Mouse (Mus musculus) midbrain, embryonic 10.5 days (tissue): ENCODE results near the gene Tbc1d2. TPM values are rescaled to one million over a fixed set of nuclear protein-coding genes. Genes with fewer than 3 reads are reported as not detected.
"Not testable (repeated sequence)": the region's sequence is repeated elsewhere in the genome, so short reads cannot be mapped to it uniquely, and the experiment has no call there.

Experiments
- DNase-seq: peaks from one replicate; pipeline ENCODE4 v3.0.0-alpha.2; 2017; ENCODE audit warnings: low spot score
- H3K27ac ChIP-seq: fragments of 300-500 bp; sonication (generic); replicated peaks from 2 replicates; pipeline ENCODE4 v1.5.1; 2016; ENCODE audit warnings: mild to moderate bottlenecking
- H3K27me3 ChIP-seq: fragments of 300-500 bp; sonication (generic); 2 replicates; pipeline ENCODE4 v1.6.1; 2016; ENCODE audit warnings: low read depth, mild to moderate bottlenecking; ENCODE audit not compliant: poor library complexity, severe bottlenecking
- H3K36me3 ChIP-seq: fragments of 300-500 bp; sonication (generic); 2 replicates; pipeline ENCODE4 v1.6.1; 2016; ENCODE audit warnings: mild to moderate bottlenecking, moderate library complexity
- H3K4me1 ChIP-seq: fragments of 300-500 bp; sonication (generic); 2 replicates; pipeline ENCODE4 v1.6.1; 2016
- H3K4me3 ChIP-seq: fragments of 300-500 bp; sonication (generic); 2 replicates; pipeline ENCODE4 v1.5.1; 2016; ENCODE audit warnings: mild to moderate bottlenecking, moderate library complexity
- H3K9me3 ChIP-seq: fragments of 300-500 bp; sonication (generic); replicated peaks from 2 replicates; pipeline ENCODE4 v1.6.1; 2016; ENCODE audit warnings: mild to moderate bottlenecking
- WGBS: fragments of 180-500 bp; shearing (Covaris S2); methylation state at CpG from one replicate; pipeline ENCODE4 v1.1.7; 2016; 5-methylcytosine and 5-hydroxymethylcytosine counted together
- polyA plus RNA-seq: library from polyadenylated mRNA; unstranded; fragments of >200 nt; fragmentation: Nextera tagmentation; extraction: Ambion mirVana; gene quantifications from 2 replicates; pipeline ENCODE4 v1.2.1, GENCODE M21; 2016

Gene Tbc1d2
- polyA plus RNA-seq, 1 experiment from 2014 or later, result 0.65 TPM

GRCm38 (mm10) chr4:46597286-46597961, 52.6 kb downstream of the Tbc1d2 start:
- Histone ChIP-seq H3K36me3 (no peaks in the 10 kb centered on the region), H3K4me1 (peaks cover 21% of the 10 kb centered on the region), H3K27me3 (peaks cover 56% of the 10 kb centered on the region), H3K4me3 (no peak overlapping the region), H3K9me3 (no peaks in the 10 kb centered on the region), H3K27ac (no peak overlapping the region)
- 72% methylated on average over 11 of the region's 11 CpGs for WGBS
- DNase-seq, result no peak

- peaks cover 46% of the 10 kb centered on the region for H3K27me3 ChIP-seq
- no peak overlapping the region for H3K27ac ChIP-seq
- no peak for DNase-seq
- peaks cover 18% of the 10 kb centered on the region for H3K4me1 ChIP-seq
- WGBS, result 84% methylated on average over 6 of the region's 6 CpGs
- H3K4me3 ChIP-seq, result no peak overlapping the region
- no peaks in the 10 kb centered on the region for H3K36me3 ChIP-seq
- no peaks in the 10 kb centered on the region for H3K9me3 ChIP-seq
These were observed 53.6 kb downstream of the Tbc1d2 start for GRCm38 (mm10) chr4:46596398-46596797.

GRCm38 (mm10) chr4:46594131-46594530, 55.9 kb downstream of the Tbc1d2 start:
- no peak for DNase-seq
- H3K27me3 ChIP-seq, result peaks cover 24% of the 10 kb centered on the region
- no peak overlapping the region for H3K27ac ChIP-seq
- no peaks in the 10 kb centered on the region for H3K9me3 ChIP-seq
- no peak overlapping the region for H3K4me3 ChIP-seq
- 86% methylated on average over 5 of the region's 5 CpGs for WGBS
- no peaks in the 10 kb centered on the region for H3K36me3 ChIP-seq
- peaks cover 9% of the 10 kb centered on the region for H3K4me1 ChIP-seq

GRCm38 (mm10) chr4:46593472-46593871, 56.5 kb downstream of the Tbc1d2 start:
- H3K27me3 ChIP-seq, result peaks cover 18% of the 10 kb centered on the region; the same call in 1 of the 2 replicates
- no peak overlapping the region for H3K4me3 ChIP-seq
- H3K4me1 ChIP-seq, result peaks cover 9% of the 10 kb centered on the region
- WGBS, result 55% methylated on average over 6 of the region's 6 CpGs
- no peak overlapping the region for H3K27ac ChIP-seq
- H3K9me3 ChIP-seq, result no peaks in the 10 kb centered on the region
- H3K36me3 ChIP-seq, result no peaks in the 10 kb centered on the region
- DNase-seq, result no peak

- Histone ChIP-seq H3K36me3 (no peaks in the 10 kb centered on the region), H3K27ac (no peak overlapping the region), H3K9me3 (no peaks in the 10 kb centered on the region), H3K4me1 (peaks cover 9% of the 10 kb centered on the region), H3K4me3 (no peak overlapping the region), H3K27me3 (0 out of 2 replicates have a peak, but pooled peaks cover 7% of the 10 kb centered on the region)
- DNase-seq, result no peak
- WGBS, result 88% methylated on average over 9 of the region's 9 CpGs
These were observed 58.0 kb downstream of the Tbc1d2 start for GRCm38 (mm10) chr4:46591833-46592520.

GRCm38 (mm10) chr4:46590810-46591209, 59.2 kb downstream of the Tbc1d2 start:
- no peak for DNase-seq
- H3K36me3 ChIP-seq, result no peaks in the 10 kb centered on the region
- H3K27ac ChIP-seq, result no peak overlapping the region
- H3K4me3 ChIP-seq, result no peak overlapping the region
- WGBS, result 67% methylated on average over 4 of the region's 4 CpGs
- peaks cover 9% of the 10 kb centered on the region for H3K4me1 ChIP-seq
- H3K27me3 ChIP-seq, result no peaks in the 10 kb centered on the region
- no peaks in the 10 kb centered on the region for H3K9me3 ChIP-seq

- no peak for DNase-seq
- H3K9me3 ChIP-seq, result no peaks in the 10 kb centered on the region
- H3K27me3 ChIP-seq, result no peaks in the 10 kb centered on the region
- no peak overlapping the region for H3K27ac ChIP-seq
- peaks cover 6% of the 10 kb centered on the region; the same call in 1 of the 2 replicates for H3K4me1 ChIP-seq
- H3K4me3 ChIP-seq, result no peak overlapping the region
- 67% methylated on average over 5 of the region's 5 CpGs for WGBS
- no peaks in the 10 kb centered on the region for H3K36me3 ChIP-seq
These were observed 59.9 kb downstream of the Tbc1d2 start for GRCm38 (mm10) chr4:46589946-46590684.

- peaks cover 6% of the 10 kb centered on the region; the same call in 1 of the 2 replicates for H3K4me1 ChIP-seq
- no peak overlapping the region for H3K4me3 ChIP-seq
- no peaks in the 10 kb centered on the region for H3K27me3 ChIP-seq
- no peaks in the 10 kb centered on the region for H3K36me3 ChIP-seq
- no peak for DNase-seq
- H3K27ac ChIP-seq, result no peak overlapping the region
- H3K9me3 ChIP-seq, result no peaks in the 10 kb centered on the region
- 86% methylated on average over 8 of the region's 8 CpGs for WGBS
These were observed 60.9 kb downstream of the Tbc1d2 start for GRCm38 (mm10) chr4:46589151-46589550.

- no peak for DNase-seq
- 66% methylated on average over 4 of the region's 4 CpGs for WGBS
- H3K4me1 ChIP-seq, result peaks cover 6% of the 10 kb centered on the region; the same call in 1 of the 2 replicates
- H3K4me3 ChIP-seq, result no peak overlapping the region
- H3K9me3 ChIP-seq, result peaks cover 2% of the 10 kb centered on the region; the same call in 1 of the 2 replicates
- no peak overlapping the region for H3K27ac ChIP-seq
- no peaks in the 10 kb centered on the region for H3K27me3 ChIP-seq
- no peaks in the 10 kb centered on the region for H3K36me3 ChIP-seq
These were observed 63.5 kb downstream of the Tbc1d2 start for GRCm38 (mm10) chr4:46586473-46586872.

- no peak overlapping the region for H3K27ac ChIP-seq
- no peaks in the 10 kb centered on the region for H3K36me3 ChIP-seq
- DNase-seq, result no peak
- no peaks in the 10 kb centered on the region for H3K27me3 ChIP-seq
- H3K4me3 ChIP-seq, result no peak overlapping the region
- H3K4me1 ChIP-seq, result peaks cover 6% of the 10 kb centered on the region; the same call in 1 of the 2 replicates
- WGBS, result 87% methylated on average over 8 of the region's 8 CpGs
- H3K9me3 ChIP-seq, result peaks cover 7% of the 10 kb centered on the region; the same call in 1 of the 2 replicates
These were observed 64.2 kb downstream of the Tbc1d2 start for GRCm38 (mm10) chr4:46585811-46586190.

- no peaks in the 10 kb centered on the region for H3K27me3 ChIP-seq
- H3K4me1 ChIP-seq, result peaks cover 6% of the 10 kb centered on the region; the same call in 1 of the 2 replicates
- H3K27ac ChIP-seq, result no peak overlapping the region
- DNase-seq, result no peak
- no peaks in the 10 kb centered on the region for H3K36me3 ChIP-seq
- peaks cover 10% of the 10 kb centered on the region; the same call in 1 of the 2 replicates for H3K9me3 ChIP-seq
- H3K4me3 ChIP-seq, result no peak overlapping the region
- WGBS, result 83% methylated on average over 13 of the region's 13 CpGs
These were observed 64.8 kb downstream of the Tbc1d2 start for GRCm38 (mm10) chr4:46585041-46585810.

- H3K4me1 ChIP-seq, H3K27ac ChIP-seq, H3K4me3 ChIP-seq, H3K36me3 ChIP-seq, DNase-seq, H3K9me3 ChIP-seq, H3K27me3 ChIP-seq: not testable (repeated sequence)
- 79% methylated on average over 3 of the region's 3 CpGs for WGBS
These were observed 65.5 kb downstream of the Tbc1d2 start for GRCm38 (mm10) chr4:46584536-46584935.
